ENCODE assay signal across 10 mouse cellular contexts in genomic region chr12:25475180-25475758, GRCm38 (mm10).
DNase-seq lines count a peak whose midpoint lies in the region; ATAC-seq lines count a peak whose summit lies in the region.
"Had no signal": no experiment of that assay in that cellular context is flagged by ENCODE, and none has a peak within 500 bp of the region (broad histone marks: within the 10 kb centered on the region; RNA-seq: fewer than 3 reads in every experiment).

No protein-coding gene starts in this region.

- H3K4me1 ChIP-seq in embryonic facial prominence, embryonic 10.5 days: peaks cover 23% of the 10 kb centered on the region
- H3K4me1 ChIP-seq in intestine, embryonic 14.5 days (replicated peaks; ENCODE audit: control insufficient read depth, insufficient read depth, low read length): no peaks in the 10 kb centered on the region
- H3K4me1 ChIP-seq in midbrain, embryonic 13.5 days (replicated peaks): peaks cover 22% of the 10 kb centered on the region

- peak; percentile 41 for DNase-seq in A20 (ENCODE audit: low read depth, low spot score)
- peak; percentile 72 for DNase-seq in embryonic facial prominence, embryonic 10.5 days (ENCODE audit: low spot score)
- peak; percentile 57 for DNase-seq in intestine, embryonic 14.5 days (ENCODE audit: low spot score)
- DNase-seq in c-Kit-positive CD71-positive TER-119-positive erythroid progenitor cells, embryonic 14.5 days (ENCODE audit: low spot score): no peak
- DNase-seq in cerebellum, adult 8-10 months: no peak
- DNase-seq in ovary, postnatal 36 days (ENCODE audit: low spot score): no peak
- DNase-seq in left cerebral cortex, adult 18-20 months (ENCODE audit: low spot score in 2 of 2): no peak

- peak overlapping the region; percentile 22; the same call in 1 of the 2 replicates for H3K4me2 ChIP-seq in intestine, embryonic 14.5 days (ENCODE audit: low read length)
- peak overlapping the region; percentile 39 for H3K4me2 ChIP-seq in midbrain, embryonic 13.5 days (replicated peaks)

- WGBS in embryonic facial prominence, embryonic 10.5 days: 7% methylated on average over 10 of the region's 10 CpGs
- WGBS in intestine, embryonic 14.5 days: 20% methylated on average over 10 of the region's 10 CpGs
- WGBS in midbrain, embryonic 13.5 days: 3% methylated on average over 10 of the region's 10 CpGs

- H3K9me3 ChIP-seq in embryonic facial prominence, embryonic 10.5 days: no peaks in the 10 kb centered on the region
- H3K9me3 ChIP-seq in intestine, embryonic 14.5 days (ENCODE audit: control insufficient read depth, low read length): no peaks in the 10 kb centered on the region
- no peaks in the 10 kb centered on the region for H3K9me3 ChIP-seq in midbrain, embryonic 13.5 days

- no peaks in the 10 kb centered on the region for H3K27me3 ChIP-seq in embryonic facial prominence, embryonic 10.5 days (replicated peaks; ENCODE audit: low read depth, poor library complexity, severe bottlenecking)
- H3K27me3 ChIP-seq in intestine, embryonic 14.5 days (replicated peaks; ENCODE audit: control insufficient read depth, insufficient read depth, low read length): no peaks in the 10 kb centered on the region
- no peaks in the 10 kb centered on the region for H3K27me3 ChIP-seq in midbrain, embryonic 13.5 days

- peak overlapping the region; percentile 42 for H3K4me3 ChIP-seq in embryonic facial prominence, embryonic 10.5 days
- no peak overlapping the region for H3K4me3 ChIP-seq in intestine, embryonic 14.5 days (ENCODE audit: low read depth, low read length)
- H3K4me3 ChIP-seq in midbrain, embryonic 13.5 days (replicated peaks): no peak overlapping the region
- H3K4me3 ChIP-seq: erythroblast, embryonic 14.5 days had no signal

- H3K9ac ChIP-seq in intestine, embryonic 14.5 days (ENCODE audit: low read length): no peak overlapping the region
- H3K9ac ChIP-seq in midbrain, embryonic 13.5 days (replicated peaks): no peak overlapping the region; the same call in 1 of the 2 replicates
- H3K9ac ChIP-seq: liver, embryonic 14.5 days had no signal

- peak overlapping the region; percentile 66 for H3K27ac ChIP-seq in embryonic facial prominence, embryonic 10.5 days (replicated peaks)
- no peak overlapping the region for H3K27ac ChIP-seq in intestine, embryonic 14.5 days (ENCODE audit: low read depth)
- peak overlapping the region; percentile 86 for H3K27ac ChIP-seq in midbrain, embryonic 13.5 days
- H3K27ac ChIP-seq: liver, embryonic 14.5 days had no signal

- no peaks in the 10 kb centered on the region for H3K36me3 ChIP-seq in embryonic facial prominence, embryonic 10.5 days (replicated peaks)
- H3K36me3 ChIP-seq in intestine, embryonic 14.5 days (ENCODE audit: control insufficient read depth, insufficient read depth, low read length): no peaks in the 10 kb centered on the region
- H3K36me3 ChIP-seq in midbrain, embryonic 13.5 days: no peaks in the 10 kb centered on the region

- ATAC-seq in intestine, embryonic 14.5 days (replicated peaks; ENCODE audit: low FRiP score, low TSS enrichment, low read depth): no peak; the same call in 1 of the 2 replicates
- ATAC-seq in midbrain, embryonic 13.5 days: peak; percentile 98

Comparison
In these comparisons a context has a peak if more than half of its experiments do, and no peak if none do; other contexts are left out.
1. DNase-seq: peak in A20 (single experiment), embryonic facial prominence, embryonic 10.5 days (single experiment) and intestine, embryonic 14.5 days (single experiment); none in c-Kit-positive CD71-positive TER-119-positive erythroid progenitor cells, embryonic 14.5 days (single experiment), cerebellum, adult 8-10 months (single experiment), ovary, postnatal 36 days (single experiment) and left cerebral cortex, adult 18-20 months (0 of 2).